Mouse (Mus musculus) retina, adult 2 months (tissue): ENCODE data around the gene Pi16.

Experiments
- DNase-seq: peaks from one replicate; pipeline ENCODE4 v3.0.0-alpha.2; 2012; ENCODE audit warnings: low read depth, low spot score

Gene Pi16

DNA sequence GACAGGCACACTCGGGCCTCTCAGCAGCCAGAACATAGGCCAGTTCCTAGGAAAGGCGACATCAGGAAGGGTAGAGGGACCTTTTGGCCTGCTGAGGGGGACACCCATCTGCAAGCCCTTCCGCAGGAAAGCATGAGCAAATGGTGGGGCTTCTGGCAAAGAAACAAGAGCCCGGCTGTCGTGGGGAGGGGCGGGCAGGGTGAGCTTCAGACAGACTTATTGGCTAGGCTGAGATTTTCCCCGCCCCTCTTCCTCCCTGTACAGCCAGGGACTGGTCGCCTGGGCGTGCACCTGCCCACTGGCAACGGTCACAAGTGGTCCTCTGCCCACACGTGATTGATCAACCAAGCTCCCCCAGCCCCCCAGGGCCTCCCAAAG is 39.0 kb downstream of the Pi16 start:
- DNase-seq: peak; percentile 59

- DNase-seq: no peak
Measured at GRCm38 (mm10) chr17:29356882-29357281, 39.4 kb downstream of the Pi16 start.

DNA sequence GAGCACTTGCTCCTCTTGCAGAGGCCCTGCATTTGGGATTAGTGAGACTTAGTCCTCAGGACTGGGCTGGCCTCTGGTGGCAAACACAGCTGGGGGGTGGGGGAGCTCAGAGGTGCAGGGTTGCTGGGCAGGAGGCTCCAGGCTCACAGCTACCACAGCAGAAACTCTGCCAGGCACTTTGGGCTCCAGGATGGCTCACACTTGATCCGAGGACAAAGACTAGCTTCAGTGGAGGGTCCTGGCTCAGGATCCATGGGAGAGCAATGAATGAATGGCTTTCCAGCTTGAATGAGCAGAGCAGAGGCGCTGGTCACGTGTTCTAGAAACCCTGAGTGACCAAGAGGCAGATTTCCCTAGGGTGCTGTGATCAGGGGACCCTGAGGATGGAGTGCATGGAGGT is 41.4 kb downstream of the Pi16 start:
- DNase-seq: no peak

GRCm38 (mm10) chr17:29360761-29361221 is 43.3 kb downstream of the Pi16 start, which contains the start of gene Fgd2:
Fgd2 (plus strand) TSS chr17:29360914.
- no peak for DNase-seq

DNA sequence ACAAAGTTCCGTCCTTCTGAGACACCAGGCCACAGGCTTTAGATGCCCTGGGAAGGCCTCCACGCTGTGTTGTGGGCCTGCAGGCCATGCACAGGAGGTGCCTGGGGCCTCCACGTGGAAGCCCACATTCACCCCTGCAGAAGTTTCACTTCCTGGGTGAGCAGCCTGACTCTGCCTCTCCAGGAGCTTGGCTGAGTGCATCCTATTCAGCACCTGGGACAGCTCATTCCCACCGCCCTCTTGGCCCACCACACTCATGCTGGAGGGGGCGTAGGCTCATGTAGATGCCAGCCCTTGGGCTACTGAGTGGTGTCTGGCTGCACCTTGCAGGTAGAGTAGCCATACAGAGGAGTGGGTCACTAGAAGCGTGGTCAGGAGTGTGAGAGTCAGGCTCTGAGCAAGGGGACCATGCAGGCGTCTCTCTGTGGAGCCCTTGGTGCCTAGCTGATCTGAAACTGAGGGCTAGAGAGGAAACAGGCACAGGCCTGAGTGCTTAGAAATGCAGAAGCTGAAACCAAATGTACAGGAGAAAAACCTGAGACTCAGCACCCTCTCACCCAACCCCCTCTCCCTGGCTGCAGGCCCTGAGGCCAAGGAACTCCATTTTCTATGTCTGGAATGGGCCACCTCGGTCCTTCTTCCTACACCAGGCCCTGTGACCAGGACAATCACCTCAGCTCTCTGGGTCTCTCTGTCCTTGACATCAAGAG is 44.7 kb downstream of the Pi16 start:
- DNase-seq: no peak

DNA sequence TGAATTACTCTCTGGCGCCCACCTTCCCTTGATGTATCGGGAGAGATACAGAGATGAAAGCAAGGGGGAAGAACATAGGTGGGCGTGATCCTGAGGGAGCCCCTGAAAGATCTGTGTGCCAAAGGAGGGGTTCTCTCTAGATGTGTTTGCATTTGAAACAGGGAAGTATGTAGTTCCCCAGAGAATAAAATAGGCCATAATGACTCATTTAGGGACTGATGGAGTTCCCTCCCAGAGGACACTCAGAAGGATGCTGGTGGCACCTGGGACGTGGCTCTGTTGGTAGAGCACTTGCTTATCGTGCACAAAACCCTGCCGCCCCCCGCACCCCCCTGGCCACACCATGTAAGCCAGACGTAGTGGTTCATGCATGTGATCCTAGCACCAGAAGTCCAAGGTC is 45.6 kb downstream of the Pi16 start:
- no peak for DNase-seq

- no peak for DNase-seq
Measured at GRCm38 (mm10) chr17:29365105-29365621, 47.7 kb downstream of the Pi16 start.

- no peak for DNase-seq
Measured at GRCm38 (mm10) chr17:29368726-29369125, 51.2 kb downstream of the Pi16 start.

DNA sequence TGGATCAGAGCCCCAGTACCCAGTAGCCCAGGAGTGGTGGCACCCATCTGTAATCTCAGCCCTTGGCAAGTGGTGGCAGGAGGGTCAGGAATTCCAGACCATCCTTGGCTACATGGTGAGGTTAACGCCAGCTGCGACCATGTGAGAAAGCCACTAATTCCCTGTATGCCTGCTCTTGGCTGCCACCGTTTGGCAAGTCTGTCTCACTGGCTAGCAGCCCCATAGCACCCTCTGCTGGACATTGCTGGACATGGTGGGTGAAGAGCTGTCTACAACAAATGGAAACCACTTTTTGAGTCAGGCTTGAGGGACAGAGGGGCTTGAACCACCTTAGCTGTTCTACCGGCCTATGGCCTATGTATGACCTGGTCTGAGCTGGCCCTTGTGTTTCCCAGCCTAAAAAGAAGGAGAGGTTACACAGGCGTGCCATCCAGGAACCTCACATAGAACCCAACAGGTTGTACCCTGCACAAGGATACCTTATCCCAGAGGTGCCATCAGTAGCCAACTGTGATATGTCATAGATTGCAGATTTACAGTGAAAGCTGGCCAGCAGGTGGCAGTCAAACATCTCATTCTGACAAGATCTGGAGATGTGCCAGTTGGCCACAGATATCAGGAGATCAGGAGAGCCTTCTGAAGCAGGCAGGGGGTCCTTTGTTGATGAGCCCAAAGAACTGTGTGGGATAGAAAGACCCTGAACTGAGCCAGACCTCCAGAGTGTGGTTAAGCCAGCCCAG is 53.7 kb downstream of the Pi16 start:
- DNase-seq: peak; percentile 79

DNA sequence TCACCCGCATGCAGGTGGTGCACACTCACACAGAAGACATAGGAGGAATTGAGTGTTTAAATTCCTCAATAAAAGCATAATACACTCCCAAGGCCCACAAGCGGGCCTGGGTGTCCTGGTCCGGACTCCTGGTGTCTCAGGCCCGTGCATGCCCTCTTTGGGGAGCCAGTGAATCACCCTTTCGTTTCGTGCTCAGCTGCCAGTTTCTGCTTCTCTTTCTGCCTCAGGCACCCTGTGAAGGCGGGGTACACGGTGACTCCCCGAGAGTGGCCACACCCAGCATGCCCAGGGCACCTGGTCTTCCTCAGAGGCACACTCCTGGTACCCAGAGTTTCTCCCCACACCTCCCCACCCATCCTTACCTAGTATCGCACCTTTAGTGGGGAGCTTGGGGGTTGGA is 58.4 kb downstream of the Pi16 start:
- no peak for DNase-seq

GRCm38 (mm10) chr17:29378056-29378455 is 60.6 kb downstream of the Pi16 start:
- DNase-seq: no peak
